Mouse (Mus musculus) inflammation-experienced regulatory T-cells, adult 16 weeks (primary cell): Measurements from ENCODE around the gene Rab20. TPM values are rescaled to one million over a fixed set of nuclear protein-coding genes. Genes with fewer than 3 reads are reported as not detected.

Experiments
- polyA plus RNA-seq: library from polyadenylated mRNA; unstranded; fragments of 100-300 nt; shearing (Covaris generic); gene quantifications from one replicate; pipeline ENCODE4 v1.2.1, GENCODE M21; 2017

Gene Rab20
- 16.9 TPM for polyA plus RNA-seq

GRCm38 (mm10) chr8:11477811-11478761, at the start of gene Rab20:
Gene Rab20, minus strand, starts transcription at chr8:11478710.

DNA sequence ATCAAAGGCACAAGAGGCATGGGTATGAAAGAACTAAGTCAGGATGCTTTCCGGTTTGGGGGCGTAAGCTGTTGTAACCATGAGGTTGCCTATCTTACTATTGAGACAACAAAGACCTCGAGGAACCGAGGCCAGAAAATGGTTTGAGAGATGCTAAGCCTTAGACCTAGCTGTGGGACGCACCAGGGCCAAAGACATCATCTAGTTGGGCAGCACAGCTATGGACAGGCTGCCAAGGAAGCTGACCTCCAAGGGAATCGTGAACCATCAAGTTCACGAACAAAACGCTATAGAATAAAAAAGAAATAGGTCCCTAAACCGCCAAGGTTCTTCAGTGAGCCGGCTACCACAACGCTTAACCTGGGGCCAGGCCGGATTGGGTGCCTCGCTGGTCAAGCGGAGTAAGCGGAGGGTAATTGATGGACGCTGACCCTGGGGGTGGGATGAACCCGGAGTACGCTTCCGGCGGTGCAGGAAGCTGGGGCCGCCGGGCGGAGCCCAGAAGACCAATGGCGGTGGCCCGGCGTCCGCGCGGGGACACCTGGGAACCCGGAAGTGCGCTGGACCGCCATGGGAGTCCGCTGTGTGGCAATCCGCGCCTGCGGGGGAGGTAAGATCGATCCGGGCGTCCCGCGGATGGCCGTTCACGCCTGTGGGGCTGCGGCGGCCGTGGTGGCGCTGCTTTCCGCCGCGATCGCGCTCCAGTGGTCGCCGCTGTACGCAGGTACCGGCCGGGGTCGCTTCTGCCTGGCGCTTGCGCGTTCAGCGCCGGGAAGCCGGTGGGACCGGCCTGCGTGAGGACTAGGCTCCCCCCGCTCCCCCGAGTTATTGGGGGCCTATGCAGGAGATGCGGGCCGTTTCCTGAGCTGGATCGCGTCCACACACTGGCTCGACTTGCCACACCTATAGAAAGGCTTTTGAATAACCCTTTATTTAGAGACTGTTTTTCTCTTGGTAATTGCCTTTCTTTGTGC, 18.8 kb upstream of the Rab20 start, which contains the start of gene Naxd:
Gene Naxd, plus strand, starts transcription at position 490 of the 974 bp plus-strand sequence.

Other genes with a start within 250 kb of the Rab20 start
- gene Col4a2, start 165.9 kb downstream of the Rab20 start, polyA plus RNA-seq: 0.13 TPM
- 0.56 TPM for gene Col4a1, start 165.9 kb downstream of the Rab20 start, polyA plus RNA-seq
- 79.2 TPM for gene Naxd, start 18.8 kb upstream of the Rab20 start, polyA plus RNA-seq
- 20.8 TPM for gene Cars2, start 72.1 kb upstream of the Rab20 start, polyA plus RNA-seq
- 54.6 TPM for gene Ing1, start 76.9 kb upstream of the Rab20 start, polyA plus RNA-seq
- 99.7 TPM for gene Ankrd10, start 157.0 kb upstream of the Rab20 start, polyA plus RNA-seq
- gene 1700016D06Rik, start 222.4 kb upstream of the Rab20 start, polyA plus RNA-seq: not detected
- 15.4 TPM for gene Arhgef7, start 249.0 kb upstream of the Rab20 start, polyA plus RNA-seq